24 mouse cellular contexts compared by ENCODE assay signal in the genomic region with DNA sequence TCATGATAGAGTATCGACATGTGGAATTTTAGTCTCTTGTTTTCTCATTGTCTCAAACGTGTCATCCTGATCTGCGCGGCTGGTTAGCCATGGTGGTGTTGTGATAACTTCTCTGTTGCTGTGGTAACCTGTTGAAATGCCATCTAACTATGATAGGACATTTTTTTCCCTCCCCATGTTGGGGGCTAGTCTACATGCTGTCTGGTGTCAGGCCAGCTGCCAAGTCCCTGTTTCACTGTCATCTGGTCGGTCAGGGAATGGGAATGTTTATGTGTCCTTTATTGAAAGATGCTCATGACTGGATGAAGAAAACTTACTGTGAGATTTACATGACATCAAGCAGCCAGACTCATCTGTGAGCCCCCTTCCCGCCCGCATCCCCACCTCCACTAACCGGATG. TPM values are rescaled to one million over a fixed set of nuclear protein-coding genes. Genes with fewer than 3 reads are reported as not detected.
DNase-seq lines count a peak whose midpoint lies in the region; ATAC-seq and TF ChIP-seq lines count a peak whose summit lies in the region.
"Had no signal": no experiment of that assay in that cellular context is flagged by ENCODE, and none has a peak within 500 bp of the region (broad histone marks: within the 10 kb centered on the region; RNA-seq: fewer than 3 reads in every experiment).

No protein-coding gene starts in this region.

- H3K4me3 ChIP-seq in forebrain, postnatal 0 days (ENCODE audit: low read depth, low read length): no peak overlapping the region
- H3K4me3 ChIP-seq in forebrain, embryonic 15.5 days: no peak overlapping the region
- H3K4me3 ChIP-seq: forebrain, embryonic 10.5 days; forebrain, embryonic 13.5 days; heart, embryonic 12.5 days; heart, embryonic 15.5 days; hindbrain, embryonic 10.5 days; hindbrain, embryonic 13.5 days had no signal

- no peaks in the 10 kb centered on the region for H3K9me3 ChIP-seq in forebrain, postnatal 0 days (ENCODE audit: low read length)
- no peaks in the 10 kb centered on the region for H3K9me3 ChIP-seq in forebrain, embryonic 15.5 days
- H3K9me3 ChIP-seq: forebrain, embryonic 10.5 days; forebrain, embryonic 13.5 days; heart, embryonic 12.5 days; heart, embryonic 15.5 days; hindbrain, embryonic 10.5 days; hindbrain, embryonic 13.5 days had no signal

- H3K36me3 ChIP-seq in forebrain, postnatal 0 days (ENCODE audit: insufficient read depth): no peaks in the 10 kb centered on the region
- H3K36me3 ChIP-seq in forebrain, embryonic 15.5 days: no peaks in the 10 kb centered on the region
- H3K36me3 ChIP-seq: forebrain, embryonic 10.5 days; G1E; heart, embryonic 12.5 days; heart, embryonic 15.5 days; hindbrain, embryonic 10.5 days; hindbrain, embryonic 13.5 days had no signal

- no peak for TF ChIP-seq CTCF in forebrain, postnatal 0 days (IDR thresholded peaks at IDR 0.05; ENCODE audit: low read depth)

- H3K27me3 ChIP-seq in forebrain, postnatal 0 days (ENCODE audit: insufficient read depth, low read length): no peaks in the 10 kb centered on the region
- no peaks in the 10 kb centered on the region for H3K27me3 ChIP-seq in forebrain, embryonic 15.5 days
- H3K27me3 ChIP-seq: CH12.LX; forebrain, embryonic 13.5 days; heart, embryonic 15.5 days; hindbrain, embryonic 13.5 days had no signal

- DNase-seq in forebrain, postnatal 0 days: no peak
- peak; percentile 36 for DNase-seq in layer of hippocampus, adult 9-11 months
- DNase-seq in layer of hippocampus, postnatal 25 days (ENCODE audit: extremely low spot score in 1 of 2, low spot score in 1 of 2): no peak
- DNase-seq in layer of hippocampus, postnatal 10 days (ENCODE audit: low spot score in 2 of 2): peak; percentile 46 to 66
- no peak for DNase-seq in Muller cell, postnatal 12 days (ENCODE audit: inconsistent ontology term)
- DNase-seq: adrenal gland, adult 2 months; adrenal gland, postnatal 14 days; B cell, adult 2 months; cerebellum, adult 11 months; cerebellum, adult 2 months; gastrocnemius, postnatal 25 days; heart, adult 18-20 months; heart, postnatal 10 days; heart, postnatal 36 days had no signal

- H3K9ac ChIP-seq in forebrain, postnatal 0 days: no peak overlapping the region
- H3K9ac ChIP-seq in forebrain, embryonic 15.5 days (replicated peaks): no peak overlapping the region
- H3K9ac ChIP-seq: forebrain, embryonic 13.5 days; heart, embryonic 12.5 days; heart, embryonic 15.5 days; hindbrain, embryonic 13.5 days had no signal

- no peak overlapping the region for H3K4me2 ChIP-seq in forebrain, postnatal 0 days (ENCODE audit: low read depth)
- H3K4me2 ChIP-seq in forebrain, embryonic 15.5 days (replicated peaks): no peak overlapping the region
- H3K4me2 ChIP-seq: forebrain, embryonic 13.5 days; heart, embryonic 12.5 days; heart, embryonic 15.5 days; hindbrain, embryonic 13.5 days had no signal

- 81% methylated on average over 8 of the region's 8 CpGs for WGBS in forebrain, postnatal 0 days
- WGBS in forebrain, embryonic 15.5 days: 84% methylated on average over 8 of the region's 8 CpGs

- peaks cover 5% of the 10 kb centered on the region; the same call in 1 of the 2 replicates for H3K4me1 ChIP-seq in forebrain, postnatal 0 days (ENCODE audit: insufficient read depth)
- peaks cover 16% of the 10 kb centered on the region for H3K4me1 ChIP-seq in forebrain, embryonic 15.5 days

- H3K27ac ChIP-seq in forebrain, postnatal 0 days (ENCODE audit: low read depth, low read length): no peak overlapping the region
- H3K27ac ChIP-seq in forebrain, embryonic 15.5 days (replicated peaks): no peak overlapping the region
- H3K27ac ChIP-seq: forebrain, embryonic 10.5 days; forebrain, embryonic 13.5 days; heart, embryonic 15.5 days; hindbrain, embryonic 10.5 days; hindbrain, embryonic 13.5 days had no signal

- peak; percentile 18; the same call in 1 of the 2 replicates for ATAC-seq in forebrain, postnatal 0 days
- ATAC-seq in forebrain, embryonic 15.5 days (replicated peaks): no peak
- ATAC-seq: forebrain, embryonic 13.5 days; hindbrain, embryonic 16.5 days had no signal

RNA-seq across cellular contexts. Expression of gene Klhl29, which starts 31.7 kb away (rescaled TPM):
- total RNA-seq in forebrain, postnatal 0 days (2014; rRNA removed): 8.2 and 9.6 TPM in 2 replicates
- 2.0 and 2.7 TPM in 2 replicates for polyA plus RNA-seq in forebrain, postnatal 0 days (2015; fragmentation: Nextera tagmentation; extraction: Ambion mirVana)
- 5.9 and 6.5 TPM in 2 replicates for polyA plus RNA-seq in forebrain, embryonic 15.5 days (2015; fragmentation: Nextera tagmentation; extraction: Ambion mirVana)
- total RNA-seq in layer of hippocampus, postnatal 25 days (2021): 10 to 100 TPM; 37.5 to 39.5 TPM
- 10 to 100 TPM; 27.1 to 27.5 TPM for total RNA-seq in layer of hippocampus, postnatal 10 days (2021)
- polyA plus RNA-seq: G1E had no signal

Comparison
In these comparisons a context has a peak if more than half of its experiments do, and no peak if none do; other contexts are left out.
1. DNase-seq: peak in layer of hippocampus, adult 9-11 months (single experiment) and layer of hippocampus, postnatal 10 days (2 of 2); none in forebrain, postnatal 0 days (single experiment), layer of hippocampus, postnatal 25 days (0 of 2) and Muller cell, postnatal 12 days (single experiment).